Mouse (Mus musculus) embryonic facial prominence, embryonic 15.5 days (tissue): ENCODE data around the gene Tmem63c. TPM values are rescaled to one million over a fixed set of nuclear protein-coding genes. Genes with fewer than 3 reads are reported as not detected.

Experiments
- ATAC-seq: fragments of 200-750 bp; cut with Nextera tagmentation; 2 replicates; pipeline ENCODE4 v1.8.0; 2017; ENCODE audit warnings: low read depth, moderate TSS enrichment; ENCODE audit not compliant: insufficient number of reproducible peaks, low FRiP score, low TSS enrichment
- H3K27ac ChIP-seq: fragments of 300-500 bp; sonication (generic); replicated peaks from 2 replicates; pipeline ENCODE4 v1.5.1; 2015; ENCODE audit warnings: mild to moderate bottlenecking, inconsistent platforms
- H3K27me3 ChIP-seq: fragments of 300-500 bp; sonication (generic); 2 replicates; pipeline ENCODE4 v1.6.1; 2015; ENCODE audit warnings: inconsistent platforms
- H3K36me3 ChIP-seq: fragments of 300-500 bp; sonication (generic); 2 replicates; pipeline ENCODE4 v1.6.1; 2015; ENCODE audit warnings: mild to moderate bottlenecking, inconsistent platforms
- H3K4me1 ChIP-seq: fragments of 300-500 bp; sonication (generic); 2 replicates; pipeline ENCODE4 v1.6.1; 2015; ENCODE audit warnings: inconsistent platforms
- H3K4me2 ChIP-seq: fragments of 300-500 bp; sonication (generic); replicated peaks from 2 replicates; pipeline ENCODE4 v1.6.1; 2015; ENCODE audit warnings: mild to moderate bottlenecking, inconsistent platforms
- H3K4me3 ChIP-seq: fragments of 300-500 bp; sonication (generic); replicated peaks from 2 replicates; pipeline ENCODE4 v1.5.1; 2015; ENCODE audit warnings: mild to moderate bottlenecking, inconsistent platforms
- H3K9ac ChIP-seq: fragments of 300-500 bp; sonication (generic); 2 replicates; pipeline ENCODE4 v1.6.1; 2015; ENCODE audit warnings: inconsistent platforms
- H3K9me3 ChIP-seq: fragments of 300-500 bp; sonication (generic); replicated peaks from 2 replicates; pipeline ENCODE4 v1.6.1; 2016; ENCODE audit warnings: inconsistent platforms
- WGBS: fragments of 180-500 bp; shearing (Covaris S2); methylation state at CpG from one replicate; pipeline ENCODE4 v1.1.7; 2015; 5-methylcytosine and 5-hydroxymethylcytosine counted together
- polyA plus RNA-seq: library from polyadenylated mRNA; unstranded; fragments of >200 nt; fragmentation: Nextera tagmentation; extraction: Ambion mirVana; gene quantifications from 2 replicates; pipeline ENCODE4 v1.2.1, GENCODE M21; 2015

The Tmem63c gene
- polyA plus RNA-seq, 1 experiment from 2014 or later: 0.16 TPM

DNA sequence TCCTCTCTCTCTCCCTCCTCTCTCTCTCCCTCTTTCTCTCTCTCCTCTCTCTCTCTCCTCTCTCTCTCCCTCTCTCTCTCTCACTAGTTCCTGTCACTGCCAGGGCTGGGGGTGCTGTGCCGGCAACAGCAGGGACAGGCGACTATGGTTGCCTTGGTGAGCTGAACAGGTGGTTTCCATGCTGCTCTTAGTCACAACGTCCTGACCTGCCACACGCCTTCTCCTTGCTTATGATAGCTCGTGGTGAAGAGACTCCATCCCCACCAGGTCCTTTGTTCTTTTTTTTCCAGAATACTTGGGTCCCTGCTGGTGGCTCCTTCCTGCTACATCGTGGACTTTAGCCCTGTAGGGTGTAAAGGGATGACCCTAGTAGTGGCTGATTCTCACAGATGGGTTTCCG is 18.9 kb upstream of the Tmem63c start:
- H3K9me3 ChIP-seq: no peaks in the 10 kb centered on the region
- H3K4me3 ChIP-seq: no peak overlapping the region
- H3K27ac ChIP-seq: no peak overlapping the region
- H3K36me3 ChIP-seq: no peaks in the 10 kb centered on the region
- no peaks in the 10 kb centered on the region for H3K4me1 ChIP-seq
- H3K4me2 ChIP-seq: no peak overlapping the region
- no peak overlapping the region for H3K9ac ChIP-seq
- no peaks in the 10 kb centered on the region; the same call in 1 of the 2 replicates for H3K27me3 ChIP-seq
- no peak for ATAC-seq
- 53% methylated on average over 7 of the region's 7 CpGs for WGBS

- WGBS: 69% methylated on average over 7 of the region's 7 CpGs
- Histone ChIP-seq H3K27me3 (no peaks in the 10 kb centered on the region; the same call in 1 of the 2 replicates), H3K4me1 (no peaks in the 10 kb centered on the region), H3K4me3 (no peak overlapping the region), H3K4me2 (no peak overlapping the region), H3K27ac (no peak overlapping the region), H3K36me3 (no peaks in the 10 kb centered on the region), H3K9me3 (no peaks in the 10 kb centered on the region), H3K9ac (no peak overlapping the region)
- ATAC-seq: no peak
These were observed 18.3 kb upstream of the Tmem63c start for GRCm38 (mm10) chr12:87002815-87003214.

- H3K27me3 ChIP-seq: no peaks in the 10 kb centered on the region; the same call in 1 of the 2 replicates
- H3K4me1 ChIP-seq: no peaks in the 10 kb centered on the region
- H3K36me3 ChIP-seq: no peaks in the 10 kb centered on the region
- no peak overlapping the region for H3K4me3 ChIP-seq
- H3K9me3 ChIP-seq: no peaks in the 10 kb centered on the region
- no peak overlapping the region for H3K9ac ChIP-seq
- no peak for ATAC-seq
- H3K27ac ChIP-seq: no peak overlapping the region
- 51% methylated on average over 3 of the region's 3 CpGs for WGBS
- H3K4me2 ChIP-seq: no peak overlapping the region
These were observed 17.5 kb upstream of the Tmem63c start for GRCm38 (mm10) chr12:87003606-87004005.

DNA sequence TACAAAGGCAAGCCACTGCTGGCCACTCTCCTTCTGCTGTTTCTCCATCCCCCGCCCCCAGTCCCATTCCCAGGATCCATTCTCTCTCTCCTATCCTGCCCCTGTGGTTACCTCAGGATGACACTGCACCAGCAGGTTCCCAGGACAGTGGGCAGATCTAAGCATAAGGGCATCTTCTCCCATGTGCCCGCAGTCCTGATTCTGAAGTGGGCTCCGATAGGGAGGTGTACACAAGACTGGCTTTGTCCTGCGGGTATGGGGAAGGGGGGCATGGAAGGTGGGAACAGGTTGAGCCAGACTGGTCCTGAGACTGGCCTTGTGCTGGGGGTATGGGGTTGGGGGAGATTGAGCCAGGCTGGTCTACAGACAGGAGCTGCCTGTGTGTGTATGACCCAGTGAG is 16.5 kb upstream of the Tmem63c start:
- Histone ChIP-seq H3K27ac (no peak overlapping the region), H3K9ac (no peak overlapping the region), H3K4me3 (no peak overlapping the region), H3K4me1 (no peaks in the 10 kb centered on the region), H3K9me3 (no peaks in the 10 kb centered on the region), H3K27me3 (no peaks in the 10 kb centered on the region; the same call in none of the 2 replicates), H3K36me3 (no peaks in the 10 kb centered on the region), H3K4me2 (no peak overlapping the region)
- WGBS: 73% methylated on average over 4 of the region's 4 CpGs
- no peak for ATAC-seq

DNA sequence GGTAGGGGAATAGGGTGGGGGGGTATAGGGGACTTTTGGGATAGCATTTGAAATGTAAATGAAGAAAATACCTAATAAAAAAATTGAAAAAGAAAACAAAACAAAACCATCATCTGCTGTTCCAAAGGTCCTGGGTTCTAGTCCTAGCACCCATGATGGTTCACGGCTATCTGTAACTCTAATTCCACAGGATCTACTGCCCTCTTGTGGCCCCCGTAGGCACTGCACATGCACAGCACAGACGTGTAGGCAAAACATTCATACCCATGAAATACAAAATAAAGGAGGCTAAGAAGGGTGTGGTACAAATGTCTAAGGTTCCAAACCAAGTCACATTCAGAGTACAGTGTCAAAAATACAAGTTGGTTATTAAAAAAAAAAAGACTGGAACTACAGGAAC is 4.1 kb upstream of the Tmem63c start:
- ATAC-seq: no peak
- Histone ChIP-seq H3K4me2 (no peak overlapping the region), H3K9me3 (no peaks in the 10 kb centered on the region), H3K4me1 (no peaks in the 10 kb centered on the region), H3K36me3 (no peaks in the 10 kb centered on the region), H3K9ac (no peak overlapping the region), H3K4me3 (no peak overlapping the region), H3K27me3 (no peaks in the 10 kb centered on the region), H3K27ac (no peak overlapping the region)
- 48% methylated on average over 3 of the region's 3 CpGs for WGBS

- H3K9ac ChIP-seq: no peak overlapping the region
- H3K9me3 ChIP-seq: no peaks in the 10 kb centered on the region
- H3K4me2 ChIP-seq: no peak overlapping the region
- H3K4me1 ChIP-seq: no peaks in the 10 kb centered on the region
- no peak for ATAC-seq
- no peaks in the 10 kb centered on the region for H3K27me3 ChIP-seq
- WGBS: 95% methylated on average over 2 of the region's 2 CpGs
- no peak overlapping the region for H3K27ac ChIP-seq
- H3K4me3 ChIP-seq: no peak overlapping the region
- H3K36me3 ChIP-seq: no peaks in the 10 kb centered on the region
These were observed 2.4 kb upstream of the Tmem63c start for GRCm38 (mm10) chr12:87018756-87019155.

DNA sequence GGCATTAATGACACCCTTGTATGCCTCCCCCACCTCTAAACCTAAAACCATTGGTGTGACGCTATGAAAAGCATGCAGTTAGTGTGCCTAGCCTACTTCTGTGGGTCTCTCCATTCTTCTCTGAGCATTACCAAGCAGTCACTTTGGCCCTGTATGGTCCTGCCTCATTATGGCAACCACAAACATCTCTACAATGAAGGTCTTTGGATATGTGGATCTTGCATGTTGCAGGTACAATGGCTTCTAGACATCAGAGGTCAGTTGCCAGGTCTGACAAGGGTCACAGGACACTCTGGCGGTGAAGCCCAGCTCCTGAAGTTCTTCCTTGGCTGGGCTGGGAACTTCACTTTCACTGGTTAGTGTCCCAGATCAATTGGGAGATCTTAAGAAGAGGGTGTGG is 866 bp downstream of the Tmem63c start:
- Histone ChIP-seq H3K27me3 (peaks cover 11% of the 10 kb centered on the region), H3K36me3 (no peaks in the 10 kb centered on the region), H3K4me2 (no peak overlapping the region), H3K9me3 (no peaks in the 10 kb centered on the region), H3K9ac (no peak overlapping the region), H3K4me3 (no peak overlapping the region), H3K27ac (no peak overlapping the region), H3K4me1 (0 out of 2 replicates have a peak, but pooled peaks cover 5% of the 10 kb centered on the region)
- 76% methylated on average over 2 of the region's 2 CpGs for WGBS
- no peak for ATAC-seq

DNA sequence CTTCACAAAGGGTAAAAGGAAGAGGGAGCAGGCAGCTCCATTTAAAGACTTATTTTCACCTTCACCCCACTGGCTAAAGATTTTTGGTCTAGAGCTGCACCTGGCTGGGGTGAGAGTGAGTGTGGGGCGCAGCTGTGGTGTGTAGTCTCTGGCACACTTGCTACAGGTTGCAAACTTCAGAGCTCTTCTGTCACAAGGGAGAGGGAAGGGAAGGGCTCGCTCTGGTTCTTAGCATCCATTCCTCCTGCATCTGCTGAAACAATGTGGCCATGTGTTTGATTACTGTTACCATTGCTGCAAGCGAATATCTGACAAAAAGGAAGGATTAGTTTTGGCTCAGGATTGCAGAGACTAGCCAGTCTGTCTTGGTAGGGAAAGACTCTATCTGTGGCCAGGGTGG is 2.3 kb downstream of the Tmem63c start:
- Histone ChIP-seq H3K9ac (no peak overlapping the region), H3K4me2 (no peak overlapping the region), H3K27ac (no peak overlapping the region), H3K4me1 (0 out of 2 replicates have a peak, but pooled peaks cover 5% of the 10 kb centered on the region), H3K27me3 (peaks cover 22% of the 10 kb centered on the region), H3K9me3 (no peaks in the 10 kb centered on the region), H3K36me3 (no peaks in the 10 kb centered on the region), H3K4me3 (no peak overlapping the region)
- WGBS: 70% methylated on average over 3 of the region's 3 CpGs
- ATAC-seq: no peak

DNA sequence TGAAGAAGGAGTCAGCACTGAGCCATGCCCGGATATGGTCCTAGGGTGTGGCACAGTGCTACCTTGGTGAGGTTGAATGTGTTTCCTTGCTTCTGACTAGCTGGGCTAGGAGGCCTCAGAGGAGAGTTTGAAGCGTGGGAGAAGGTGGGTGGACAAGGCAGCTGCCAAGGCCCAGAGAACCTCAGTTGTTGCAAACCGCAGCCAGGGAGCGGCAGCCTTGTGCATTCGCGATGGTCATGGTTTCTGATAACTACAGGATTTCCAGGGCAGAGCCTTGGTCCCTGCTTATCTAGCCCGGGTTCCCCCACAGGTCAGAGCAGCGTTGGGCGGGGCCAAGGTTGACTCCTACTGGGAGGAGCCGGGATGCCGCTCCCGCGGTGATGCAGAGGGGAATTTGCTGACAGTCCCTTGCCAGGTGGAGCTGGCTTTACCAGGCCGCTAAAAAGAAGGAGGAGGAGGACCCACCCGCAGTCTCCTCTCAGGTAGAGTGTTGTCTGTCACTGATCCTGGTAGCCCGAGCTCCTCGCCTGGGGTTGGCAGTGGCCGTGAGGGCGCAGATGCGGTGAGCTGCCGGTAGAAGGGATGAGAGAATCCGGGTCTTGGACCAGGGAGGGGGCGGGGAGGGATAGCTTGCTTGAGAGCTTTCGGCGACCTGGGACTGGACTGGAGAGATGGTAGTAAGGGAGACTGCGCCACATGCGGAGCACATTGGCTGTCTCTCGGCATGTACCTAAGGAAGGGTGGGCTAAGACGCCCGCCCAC is 5.2 kb downstream of the Tmem63c start:
- Histone ChIP-seq H3K4me1 (0 out of 2 replicates have a peak, but pooled peaks cover 5% of the 10 kb centered on the region), H3K4me3 (peak overlapping the region; percentile 10; the same call in 1 of the 2 replicates), H3K27ac (no peak overlapping the region), H3K27me3 (peaks cover 22% of the 10 kb centered on the region), H3K36me3 (no peaks in the 10 kb centered on the region), H3K9ac (no peak overlapping the region), H3K9me3 (no peaks in the 10 kb centered on the region), H3K4me2 (peak overlapping the region; percentile 41)
- ATAC-seq: no peak
- 4% methylated on average over 29 of the region's 30 CpGs for WGBS

GRCm38 (mm10) chr12:87026871-87027240 is 5.7 kb downstream of the Tmem63c start:
- peak overlapping the region; percentile 41 for H3K4me2 ChIP-seq

DNA sequence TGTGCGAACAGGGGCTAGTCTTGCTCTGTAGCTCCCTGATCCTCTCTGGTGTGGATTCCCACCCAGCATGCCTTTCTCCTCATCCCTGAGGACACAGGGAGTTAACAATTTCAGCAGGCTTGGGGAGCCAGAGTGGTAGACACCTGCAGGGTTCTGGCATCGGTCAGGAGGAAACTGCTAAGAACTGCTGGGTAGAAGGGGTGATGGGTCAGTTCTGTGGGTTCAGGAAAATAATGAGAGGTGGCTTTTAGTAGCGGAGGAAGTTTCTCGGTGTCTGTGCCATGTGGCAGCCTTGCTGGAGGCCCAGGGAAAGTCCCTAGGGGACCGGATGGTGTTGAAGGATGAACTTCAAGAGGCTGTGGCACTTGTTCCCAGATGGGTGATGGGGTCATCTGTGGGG is 6.3 kb downstream of the Tmem63c start:
- peaks cover 22% of the 10 kb centered on the region for H3K27me3 ChIP-seq
- no peak overlapping the region for H3K27ac ChIP-seq
- H3K9ac ChIP-seq: no peak overlapping the region
- 52% methylated on average over 5 of the region's 5 CpGs for WGBS
- no peaks in the 10 kb centered on the region for H3K9me3 ChIP-seq
- 0 out of 2 replicates have a peak, but pooled peaks cover 5% of the 10 kb centered on the region for H3K4me1 ChIP-seq
- H3K4me2 ChIP-seq: no peak overlapping the region
- ATAC-seq: no peak
- H3K4me3 ChIP-seq: no peak overlapping the region
- H3K36me3 ChIP-seq: no peaks in the 10 kb centered on the region

More at GRCm38 (mm10) chr12:87026871-87027240, 5.7 kb downstream of the Tmem63c start:
- Histone ChIP-seq H3K4me1 (0 out of 2 replicates have a peak, but pooled peaks cover 5% of the 10 kb centered on the region), H3K4me3 (no peak overlapping the region), H3K9me3 (no peaks in the 10 kb centered on the region), H3K27me3 (peaks cover 22% of the 10 kb centered on the region), H3K9ac (no peak overlapping the region), H3K36me3 (no peaks in the 10 kb centered on the region), H3K27ac (no peak overlapping the region)
- ATAC-seq: no peak
- 13% methylated on average over 8 of the region's 8 CpGs for WGBS

DNA sequence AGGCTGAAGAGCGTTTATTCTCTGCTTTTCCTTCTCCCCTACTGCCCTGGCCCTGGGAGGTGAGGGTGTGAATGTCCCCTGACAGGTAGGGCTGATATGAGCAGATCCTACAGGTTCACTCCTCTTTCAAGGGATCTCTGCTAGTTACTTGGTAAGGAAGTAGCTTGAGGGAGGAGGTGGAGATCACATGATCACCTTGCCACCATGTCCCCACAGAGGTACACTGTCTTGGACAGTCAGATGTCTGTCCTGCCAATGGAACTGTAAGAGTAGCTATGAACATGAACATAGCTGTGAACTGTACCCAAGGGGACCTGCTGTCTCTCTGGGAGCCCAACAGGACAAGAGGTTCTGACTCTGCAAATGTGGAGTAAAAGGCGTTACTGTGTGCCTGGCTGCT is 6.9 kb downstream of the Tmem63c start:
- Histone ChIP-seq H3K4me1 (0 out of 2 replicates have a peak, but pooled peaks cover 5% of the 10 kb centered on the region), H3K36me3 (no peaks in the 10 kb centered on the region), H3K9me3 (no peaks in the 10 kb centered on the region), H3K9ac (no peak overlapping the region), H3K27ac (no peak overlapping the region), H3K4me3 (no peak overlapping the region), H3K4me2 (no peak overlapping the region), H3K27me3 (peaks cover 22% of the 10 kb centered on the region)
- 57% methylated on average over 2 of the region's 2 CpGs for WGBS
- no peak for ATAC-seq
